Mouse (Mus musculus) ES-Bruce4 (cell line): ENCODE results near the gene Lrrfip2.

Source experiments
- CTCF ChIP-seq: IDR thresholded peaks from one replicate; pipeline ENCODE4 v1.8.1; 2011; ENCODE audit warnings: low read depth, low read length
- EP300 ChIP-seq: IDR thresholded peaks from 2 replicates; pipeline ENCODE4 v1.6.1; 2011; ENCODE audit warnings: low read depth, low read length; ENCODE audit not compliant: insufficient read depth
- POLR2A ChIP-seq: IDR thresholded peaks from one replicate; pipeline ENCODE4 v1.8.1; 2011; ENCODE audit warnings: low read length; ENCODE audit not compliant: insufficient read depth

GRCm38 (mm10) chr9:111228446-111228845 is 111.1 kb downstream of the Lrrfip2 start:
- TF ChIP-seq POLR2A = no peak
- no peak for TF ChIP-seq EP300
- no peak for TF ChIP-seq CTCF
